Mouse (Mus musculus) liver, adult 2 months (tissue): ENCODE data around the gene Shisal1.

ENCODE experiments used
- CTCF ChIP-seq: fragments of 200-500 bp; IDR thresholded peaks from 2 replicates; pipeline ENCODE4 v1.5.1; 2011; ENCODE audit warnings: low read depth, low read length, control low read depth
- POLR2A ChIP-seq: fragments of 200-500 bp; IDR thresholded peaks from 2 replicates; pipeline ENCODE4 v1.6.1; 2011; ENCODE audit warnings: low read length, control low read depth; ENCODE audit not compliant: insufficient read depth; ENCODE audit errors: extremely low read depth

DNA sequence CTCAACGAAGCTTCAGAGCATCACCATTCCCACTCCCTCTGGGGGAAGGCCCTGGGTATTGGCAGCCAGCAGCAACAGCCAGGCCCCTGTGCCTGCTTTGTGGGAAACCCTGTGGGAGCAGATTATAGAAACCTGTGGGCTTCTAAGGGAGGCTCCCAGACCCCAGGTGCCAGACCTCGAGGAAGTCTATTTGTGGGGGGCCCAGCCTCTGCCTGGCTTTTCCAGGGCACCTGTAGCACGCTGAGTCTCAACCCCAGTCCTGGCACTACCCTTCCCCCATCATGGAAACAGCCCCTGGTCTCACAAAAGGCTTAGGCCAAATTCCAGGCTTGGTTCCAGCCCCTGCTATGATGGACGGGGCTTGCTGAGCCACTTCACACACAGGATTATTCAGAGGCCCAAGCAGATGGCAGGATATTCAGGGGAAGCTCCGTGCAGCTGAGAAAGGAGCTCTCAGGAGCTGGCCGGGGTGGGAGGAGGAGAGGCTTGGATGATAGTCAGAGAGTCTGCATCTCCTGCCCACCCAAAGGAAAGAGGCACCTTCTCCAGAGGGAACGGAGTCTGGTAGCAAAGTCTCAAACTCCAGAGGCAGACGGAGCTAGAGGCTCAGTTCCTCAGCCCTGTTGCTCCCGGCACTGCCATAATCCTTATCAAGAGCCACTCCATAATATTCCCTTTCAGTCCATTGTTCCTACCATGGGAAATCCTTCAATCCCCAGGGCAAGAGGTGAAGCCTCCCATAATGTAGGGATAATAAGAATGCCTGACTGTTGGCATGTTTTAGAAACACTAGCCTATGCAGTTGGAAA lies 32.7 kb downstream of the Shisal1 start:
- no peak for TF ChIP-seq POLR2A
- TF ChIP-seq CTCF, result no peak
